Comparison of ENCODE assay signal across 22 mouse cellular contexts in the genomic region with DNA sequence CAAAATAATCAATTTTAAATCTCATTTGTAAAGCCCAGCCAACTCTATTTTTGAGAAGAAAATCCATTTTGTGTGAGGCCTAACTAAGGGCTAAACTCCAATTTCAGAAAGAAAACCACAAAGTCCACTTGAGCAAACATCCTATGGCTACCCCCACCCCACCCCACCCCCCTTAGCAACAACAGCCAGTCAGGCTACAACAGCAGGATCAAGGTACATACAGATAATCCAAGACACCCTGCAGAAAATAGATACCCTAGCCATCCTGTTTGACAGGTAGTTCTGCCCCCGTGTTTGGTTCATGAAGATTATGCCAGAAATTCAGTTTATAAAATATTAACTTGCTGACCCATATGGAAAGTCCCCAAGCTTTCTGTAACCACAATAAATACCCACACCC. TPM values are rescaled to one million over a fixed set of nuclear protein-coding genes. Genes with fewer than 3 reads are reported as not detected.
A peak's percentile ranks its signal among the peaks of the same experiment; 100 is the strongest.
DNase-seq lines count a peak whose midpoint lies in the region; ATAC-seq and TF ChIP-seq lines count a peak whose summit lies in the region.
"Had no signal": no experiment of that assay in that cellular context is flagged by ENCODE, and none has a peak within 500 bp of the region (broad histone marks: within the 10 kb centered on the region; RNA-seq: fewer than 3 reads in every experiment).

No protein-coding gene starts in this region.

- peak overlapping the region; percentile 57; the same call in 1 of the 2 replicates for H3K27ac ChIP-seq in kidney, postnatal 0 days
- peak overlapping the region; percentile 88 for H3K27ac ChIP-seq in lung, embryonic 15.5 days
- H3K27ac ChIP-seq in intestine, embryonic 16.5 days (ENCODE audit: low read length) = no peak overlapping the region
- no peak overlapping the region for H3K27ac ChIP-seq in forebrain, embryonic 14.5 days (ENCODE audit: low read depth, low read length)
- H3K27ac ChIP-seq: forebrain, embryonic 12.5 days; heart, adult 2 months; hindbrain, embryonic 10.5 days had no signal

- no peak for ATAC-seq in kidney, postnatal 0 days (replicated peaks; ENCODE audit: low FRiP score, low read depth)
- no peak for ATAC-seq in lung, embryonic 15.5 days (ENCODE audit: borderline replicate concordance, extremely low read depth, low FRiP score, low TSS enrichment)
- ATAC-seq in intestine, embryonic 16.5 days = peak; percentile 76
- ATAC-seq in forebrain, embryonic 14.5 days = no peak
- ATAC-seq: activated CD4-positive, CD25-positive, alpha-beta regulatory T cell, adult 4 months; forebrain, postnatal 0 days; Patski had no signal

- H3K27me3 ChIP-seq in kidney, postnatal 0 days (ENCODE audit: insufficient read depth, low read length) = no peaks in the 10 kb centered on the region
- no peaks in the 10 kb centered on the region for H3K27me3 ChIP-seq in lung, embryonic 15.5 days
- no peaks in the 10 kb centered on the region for H3K27me3 ChIP-seq in intestine, embryonic 16.5 days (replicated peaks; ENCODE audit: control insufficient read depth, insufficient read depth, low read length)
- H3K27me3 ChIP-seq in forebrain, embryonic 14.5 days (replicated peaks; ENCODE audit: control insufficient read depth, insufficient read depth, low read length) = no peaks in the 10 kb centered on the region
- H3K27me3 ChIP-seq: CH12.LX; forebrain, embryonic 12.5 days had no signal

- H3K4me3 ChIP-seq in kidney, postnatal 0 days (replicated peaks; ENCODE audit: low read depth, low read length) = no peak overlapping the region
- H3K4me3 ChIP-seq in lung, embryonic 15.5 days = no peak overlapping the region
- H3K4me3 ChIP-seq in intestine, embryonic 16.5 days (ENCODE audit: low read length) = no peak overlapping the region
- no peak overlapping the region for H3K4me3 ChIP-seq in forebrain, embryonic 14.5 days (ENCODE audit: low read depth, low read length)
- H3K4me3 ChIP-seq: embryonic facial prominence, embryonic 13.5 days; forebrain, embryonic 12.5 days; heart, adult 2 months; heart, embryonic 12.5 days; hindbrain, embryonic 10.5 days had no signal

- WGBS in kidney, postnatal 0 days = 47% methylated on average over 1 of the region's 1 CpGs
- WGBS in lung, embryonic 15.5 days = 38% methylated on average over 1 of the region's 1 CpGs
- 54% methylated on average over 1 of the region's 1 CpGs for WGBS in intestine, embryonic 16.5 days
- 74% methylated on average over 1 of the region's 1 CpGs for WGBS in forebrain, embryonic 14.5 days

- H3K9me3 ChIP-seq in kidney, postnatal 0 days (replicated peaks; ENCODE audit: low read length) = no peaks in the 10 kb centered on the region
- no peaks in the 10 kb centered on the region for H3K9me3 ChIP-seq in lung, embryonic 15.5 days
- no peaks in the 10 kb centered on the region for H3K9me3 ChIP-seq in intestine, embryonic 16.5 days (ENCODE audit: control insufficient read depth, low read length)
- no peaks in the 10 kb centered on the region for H3K9me3 ChIP-seq in forebrain, embryonic 14.5 days (replicated peaks; ENCODE audit: control insufficient read depth, low read length)
- H3K9me3 ChIP-seq: embryonic facial prominence, embryonic 13.5 days; forebrain, embryonic 12.5 days; heart, embryonic 12.5 days; hindbrain, embryonic 10.5 days had no signal

- TF ChIP-seq CTCF in kidney, postnatal 0 days (IDR thresholded peaks at IDR 0.05; ENCODE audit: low read depth) = no peak

- H3K9ac ChIP-seq in kidney, postnatal 0 days (ENCODE audit: low read depth, low read length) = no peak overlapping the region
- H3K9ac ChIP-seq in lung, embryonic 15.5 days = no peak overlapping the region
- H3K9ac ChIP-seq in intestine, embryonic 16.5 days (ENCODE audit: low read depth, low read length) = no peak overlapping the region
- no peak overlapping the region for H3K9ac ChIP-seq in forebrain, embryonic 14.5 days (ENCODE audit: low read length)
- H3K9ac ChIP-seq: embryonic facial prominence, embryonic 13.5 days; forebrain, embryonic 12.5 days; forebrain, postnatal 0 days; heart, embryonic 12.5 days had no signal

- H3K36me3 ChIP-seq in kidney, postnatal 0 days (ENCODE audit: insufficient read depth, low read length) = no peaks in the 10 kb centered on the region
- H3K36me3 ChIP-seq in lung, embryonic 15.5 days = no peaks in the 10 kb centered on the region
- no peaks in the 10 kb centered on the region for H3K36me3 ChIP-seq in intestine, embryonic 16.5 days (ENCODE audit: control insufficient read depth, insufficient read depth, low read length)
- no peaks in the 10 kb centered on the region for H3K36me3 ChIP-seq in forebrain, embryonic 14.5 days (ENCODE audit: control insufficient read depth, insufficient read depth, low read length)
- H3K36me3 ChIP-seq: embryonic facial prominence, embryonic 13.5 days; forebrain, embryonic 12.5 days; heart, embryonic 12.5 days; hindbrain, embryonic 10.5 days had no signal

- no peaks in the 10 kb centered on the region for H3K4me1 ChIP-seq in kidney, postnatal 0 days (replicated peaks; ENCODE audit: insufficient read depth, low read length)
- H3K4me1 ChIP-seq in lung, embryonic 15.5 days = no peaks in the 10 kb centered on the region
- H3K4me1 ChIP-seq in intestine, embryonic 16.5 days (ENCODE audit: control insufficient read depth, insufficient read depth, low read length) = peaks cover 7% of the 10 kb centered on the region
- H3K4me1 ChIP-seq in forebrain, embryonic 14.5 days (ENCODE audit: control insufficient read depth, insufficient read depth, low read length) = no peaks in the 10 kb centered on the region
- H3K4me1 ChIP-seq: embryonic facial prominence, embryonic 13.5 days; forebrain, embryonic 12.5 days; hindbrain, embryonic 10.5 days had no signal

- no peak overlapping the region for H3K4me2 ChIP-seq in kidney, postnatal 0 days (ENCODE audit: low read length)
- no peak overlapping the region for H3K4me2 ChIP-seq in lung, embryonic 15.5 days
- H3K4me2 ChIP-seq in intestine, embryonic 16.5 days (ENCODE audit: low read depth, low read length) = no peak overlapping the region
- H3K4me2 ChIP-seq in forebrain, embryonic 14.5 days (ENCODE audit: low read length) = no peak overlapping the region
- H3K4me2 ChIP-seq: embryonic facial prominence, embryonic 13.5 days; forebrain, embryonic 12.5 days; heart, embryonic 12.5 days had no signal

- no peak for DNase-seq in kidney, postnatal 0 days (ENCODE audit: low spot score)
- DNase-seq in kidney, adult 8-10 months = no peak
- no peak for DNase-seq in lung, postnatal 14 days
- no peak for DNase-seq in forebrain, embryonic 14.5 days (ENCODE audit: low spot score)
- DNase-seq: adrenal gland, postnatal 25 days; cerebellum, adult 18-20 months; cerebellum, adult 9-11 months; cerebellum, postnatal 36 days; forebrain, postnatal 0 days; gastrocnemius, postnatal 14 days; heart, adult 2 months had no signal

RNA-seq across cellular contexts. Expression of a gene that starts 25.3 kb away (rescaled TPM):
- 0.04 and 0.05 TPM in 2 replicates for polyA plus RNA-seq in kidney, postnatal 0 days (2015; fragmentation: Nextera tagmentation; extraction: Ambion mirVana)
- not detected in 2 replicates for polyA plus RNA-seq in lung, embryonic 15.5 days (2015; fragmentation: Nextera tagmentation; extraction: Ambion mirVana)
- not detected in 2 replicates for polyA plus RNA-seq in intestine, embryonic 16.5 days (2015; fragmentation: Nextera tagmentation; extraction: Ambion mirVana)
- not detected in 2 replicates for polyA plus RNA-seq in forebrain, embryonic 14.5 days (2014; fragmentation: Nextera tagmentation; extraction: Ambion mirVana)
- polyA plus RNA-seq: embryonic facial prominence, embryonic 13.5 days; forebrain, embryonic 12.5 days; forebrain, postnatal 0 days; gonadal fat pad, adult 2 months; heart, embryonic 12.5 days; heart, embryonic 16.5 days; hindbrain, embryonic 10.5 days; Patski had no signal

RNA-seq across cellular contexts. Expression of a gene that starts 48.6 kb away (rescaled TPM):
- polyA plus RNA-seq in kidney, postnatal 0 days (2015; fragmentation: Nextera tagmentation; extraction: Ambion mirVana) = 0.04 and 0.05 TPM in 2 replicates
- polyA plus RNA-seq in lung, embryonic 15.5 days (2015; fragmentation: Nextera tagmentation; extraction: Ambion mirVana) = 0.05 TPM in 1 of 2 replicates, not detected in the other
- 0.01 and 0.06 TPM in 2 replicates for polyA plus RNA-seq in intestine, embryonic 16.5 days (2015; fragmentation: Nextera tagmentation; extraction: Ambion mirVana)
- not detected in 2 replicates for polyA plus RNA-seq in forebrain, embryonic 14.5 days (2014; fragmentation: Nextera tagmentation; extraction: Ambion mirVana)
- polyA plus RNA-seq: activated CD4-positive, CD25-positive, alpha-beta regulatory T cell, adult 4 months; forebrain, embryonic 12.5 days; forebrain, postnatal 0 days; gonadal fat pad, adult 2 months; heart, adult 2 months; heart, embryonic 12.5 days; heart, embryonic 16.5 days; hindbrain, embryonic 10.5 days; Patski had no signal

Comparison
In these comparisons a context has a peak if more than half of its experiments do, and no peak if none do; other contexts are left out.
1. H3K27ac ChIP-seq: peak in kidney, postnatal 0 days (single experiment) and lung, embryonic 15.5 days (single experiment); none in intestine, embryonic 16.5 days (single experiment) and forebrain, embryonic 14.5 days (single experiment).